Mouse (Mus musculus) midbrain, embryonic 13.5 days (tissue): ENCODE measurements around the gene Efhd1. TPM values are rescaled to one million over a fixed set of nuclear protein-coding genes. Genes with fewer than 3 reads are reported as not detected.

Experiments used
- ATAC-seq: fragments of 200-750 bp; cut with Nextera tagmentation; 2 replicates; pipeline ENCODE4 v1.8.0; 2017; ENCODE audit warnings: mild to moderate bottlenecking, moderate TSS enrichment, moderate library complexity
- H3K27ac ChIP-seq: fragments of 300-500 bp; sonication (generic); 2 replicates; pipeline ENCODE4 v1.5.1; 2015; ENCODE audit warnings: inconsistent platforms, mild to moderate bottlenecking, moderate library complexity
- H3K27me3 ChIP-seq: fragments of 300-500 bp; sonication (generic); 2 replicates; pipeline ENCODE4 v1.6.1; 2015; ENCODE audit warnings: mild to moderate bottlenecking, inconsistent platforms
- H3K36me3 ChIP-seq: fragments of 300-500 bp; sonication (generic); 2 replicates; pipeline ENCODE4 v1.6.1; 2015; ENCODE audit warnings: mild to moderate bottlenecking, inconsistent platforms
- H3K4me1 ChIP-seq: fragments of 300-500 bp; sonication (generic); replicated peaks from 2 replicates; pipeline ENCODE4 v1.6.1; 2015; ENCODE audit warnings: inconsistent platforms
- H3K4me2 ChIP-seq: fragments of 300-500 bp; sonication (generic); replicated peaks from 2 replicates; pipeline ENCODE4 v1.6.1; 2015; ENCODE audit warnings: moderate library complexity, mild to moderate bottlenecking, inconsistent platforms
- H3K4me3 ChIP-seq: fragments of 300-500 bp; sonication (generic); replicated peaks from 2 replicates; pipeline ENCODE4 v1.5.1; 2015; ENCODE audit warnings: mild to moderate bottlenecking, inconsistent platforms
- H3K9ac ChIP-seq: fragments of 300-500 bp; sonication (generic); replicated peaks from 2 replicates; pipeline ENCODE4 v1.6.1; 2015; ENCODE audit warnings: mild to moderate bottlenecking, inconsistent platforms
- H3K9me3 ChIP-seq: fragments of 300-500 bp; sonication (generic); 2 replicates; pipeline ENCODE4 v1.6.1; 2016; ENCODE audit warnings: mild to moderate bottlenecking, inconsistent platforms
- WGBS: fragments of 180-500 bp; shearing (Covaris S2); methylation state at CpG from one replicate; pipeline ENCODE4 v1.1.7; 2015; 5-methylcytosine and 5-hydroxymethylcytosine counted together
- polyA plus RNA-seq: library from polyadenylated mRNA; unstranded; fragments of >200 nt; fragmentation: Nextera tagmentation; extraction: Ambion mirVana; gene quantifications from 2 replicates; pipeline ENCODE4 v1.2.1, GENCODE M21; 2015

Efhd1 gene
- 0.51 and 1.0 TPM in 2 replicates for polyA plus RNA-seq

DNA sequence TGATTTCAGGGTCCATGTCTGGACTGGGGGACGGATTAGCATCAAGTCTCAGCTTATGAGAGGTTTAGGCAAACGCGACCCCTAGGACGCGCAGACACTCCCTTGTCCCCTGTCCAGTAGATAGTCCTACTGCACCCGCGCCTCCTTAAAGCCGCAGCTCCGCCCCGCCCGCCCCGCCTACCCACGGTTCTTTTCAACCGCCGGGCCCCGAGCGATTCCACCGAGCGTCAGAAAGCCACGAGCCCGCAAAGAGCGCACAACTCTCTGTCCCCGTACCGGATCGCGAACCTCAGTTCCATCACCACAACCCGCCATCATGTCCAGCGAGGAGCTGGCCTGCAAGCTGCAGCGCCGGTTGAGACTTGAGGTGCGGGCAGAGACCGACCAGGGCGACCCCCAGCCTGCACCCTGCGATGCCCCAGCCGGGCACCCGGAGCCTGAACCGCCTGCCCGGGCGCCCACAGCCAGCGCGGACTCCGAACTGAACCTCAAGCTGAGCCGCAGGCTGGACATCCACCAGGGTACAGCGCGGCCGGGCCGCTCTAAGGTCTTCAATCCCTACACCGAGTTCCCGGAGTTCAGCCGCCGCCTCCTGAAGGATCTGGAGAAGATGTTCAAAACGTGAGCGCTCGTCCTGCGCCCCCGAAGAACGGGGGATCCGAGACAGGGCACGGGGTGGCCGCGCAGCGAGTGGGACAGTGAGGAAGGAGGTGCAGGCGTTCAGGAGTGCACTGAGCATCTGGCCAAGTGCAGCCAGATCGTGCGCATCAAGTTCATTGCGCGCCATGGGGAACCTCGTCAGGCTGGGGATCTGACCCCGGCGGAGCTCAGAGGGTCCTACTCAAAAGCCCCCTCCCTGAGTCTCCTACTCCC, at the start of gene Efhd1:
Gene Efhd1 (plus strand): TSS at position 230 of the 873 bp plus-strand sequence.
- H3K36me3 ChIP-seq = no peaks in the 10 kb centered on the region
- H3K4me3 ChIP-seq = peak within 1 kb of the TSS; percentile 49
- no peaks in the 10 kb centered on the region for H3K9me3 ChIP-seq
- H3K4me1 ChIP-seq = peaks cover 27% of the 10 kb centered on the region
- H3K27ac ChIP-seq = no peak within 1 kb of the TSS
- H3K9ac ChIP-seq = peak within 1 kb of the TSS; percentile 44
- ATAC-seq = peak; percentile 72
- under 1% methylated on average over 70 of the region's 70 CpGs for WGBS
- H3K27me3 ChIP-seq = peaks cover 83% of the 10 kb centered on the region
- H3K4me2 ChIP-seq = peak within 1 kb of the TSS; percentile 91

DNA sequence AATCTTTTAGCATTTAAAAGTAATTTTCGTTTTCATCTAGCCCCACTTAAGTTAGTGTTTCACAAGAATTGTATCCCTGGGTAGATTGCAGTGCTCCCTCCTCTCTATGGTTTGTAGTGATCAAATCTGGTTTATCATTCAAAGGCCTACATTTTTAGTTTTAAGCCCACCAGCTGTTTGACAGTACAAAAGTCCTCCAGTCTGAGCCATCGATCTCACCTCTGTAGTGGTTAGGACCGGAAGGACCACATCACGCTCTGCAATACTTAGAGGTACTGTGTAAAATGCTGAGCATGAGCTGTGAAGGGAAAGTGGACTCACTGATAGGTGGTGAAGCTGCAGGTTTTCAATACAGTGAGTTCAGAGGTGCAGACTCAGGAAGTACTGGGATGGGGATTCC, 49.4 kb upstream of the Efhd1 start:
- Histone ChIP-seq H3K9me3 (no peaks in the 10 kb centered on the region), H3K4me1 (peaks cover 45% of the 10 kb centered on the region), H3K4me2 (peak overlapping the region; percentile 78), H3K27me3 (no peaks in the 10 kb centered on the region), H3K27ac (peak overlapping the region; percentile 98), H3K9ac (peak overlapping the region; percentile 93), H3K4me3 (peak overlapping the region; percentile 85), H3K36me3 (peaks cover 9% of the 10 kb centered on the region)
- 35% methylated on average over 4 of the region's 4 CpGs for WGBS
- ATAC-seq = no peak

DNA sequence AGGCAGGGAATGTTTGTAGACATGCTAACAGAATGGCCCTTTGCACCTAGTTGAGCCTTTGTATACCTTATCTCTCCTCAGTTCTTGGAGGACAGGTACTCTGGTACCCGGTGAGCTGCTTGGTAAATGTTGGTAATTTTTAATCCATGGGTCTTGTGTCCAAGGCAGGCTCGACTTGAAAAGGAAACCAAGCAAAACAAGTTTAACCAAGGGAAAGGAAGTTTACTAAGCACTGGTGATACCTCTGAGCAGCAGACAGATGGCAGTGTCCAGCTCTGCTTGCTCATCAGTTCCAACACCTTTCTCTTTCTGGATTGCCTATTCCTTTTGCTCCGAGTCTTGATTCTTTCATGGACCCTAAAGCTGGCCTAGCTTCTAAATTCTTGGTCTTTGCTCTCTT, 46.2 kb upstream of the Efhd1 start:
- ATAC-seq = no peak
- Histone ChIP-seq H3K9me3 (no peaks in the 10 kb centered on the region), H3K4me3 (no peak overlapping the region), H3K9ac (no peak overlapping the region), H3K27me3 (no peaks in the 10 kb centered on the region), H3K4me1 (peaks cover 44% of the 10 kb centered on the region), H3K4me2 (no peak overlapping the region), H3K36me3 (peaks cover 40% of the 10 kb centered on the region), H3K27ac (no peak overlapping the region)
- 71% methylated on average over 3 of the region's 3 CpGs for WGBS

DNA sequence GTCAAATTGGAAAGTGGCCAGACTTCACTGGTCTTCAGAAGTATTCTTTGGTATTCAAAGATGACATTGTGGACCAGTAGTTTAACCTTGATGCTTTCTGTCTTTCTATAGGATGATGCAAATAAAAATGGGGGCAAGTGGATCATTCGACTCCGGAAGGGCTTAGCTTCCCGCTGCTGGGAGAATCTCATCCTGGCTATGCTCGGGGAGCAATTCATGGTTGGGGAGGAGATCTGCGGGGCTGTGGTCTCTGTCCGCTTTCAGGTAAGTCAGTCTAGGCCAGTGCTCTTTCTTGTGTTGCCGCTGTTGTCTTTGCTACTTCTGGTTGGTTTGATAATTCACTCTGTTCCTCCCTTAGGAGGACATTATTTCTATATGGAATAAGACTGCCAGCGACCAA, 38.4 kb upstream of the Efhd1 start:
- H3K27me3 ChIP-seq = no peaks in the 10 kb centered on the region
- H3K4me3 ChIP-seq = no peak overlapping the region
- 93% methylated on average over 8 of the region's 8 CpGs for WGBS
- H3K9me3 ChIP-seq = no peaks in the 10 kb centered on the region
- H3K4me1 ChIP-seq = no peaks in the 10 kb centered on the region
- no peak for ATAC-seq
- no peak overlapping the region for H3K9ac ChIP-seq
- H3K27ac ChIP-seq = no peak overlapping the region
- H3K4me2 ChIP-seq = no peak overlapping the region
- peaks cover 98% of the 10 kb centered on the region for H3K36me3 ChIP-seq

DNA sequence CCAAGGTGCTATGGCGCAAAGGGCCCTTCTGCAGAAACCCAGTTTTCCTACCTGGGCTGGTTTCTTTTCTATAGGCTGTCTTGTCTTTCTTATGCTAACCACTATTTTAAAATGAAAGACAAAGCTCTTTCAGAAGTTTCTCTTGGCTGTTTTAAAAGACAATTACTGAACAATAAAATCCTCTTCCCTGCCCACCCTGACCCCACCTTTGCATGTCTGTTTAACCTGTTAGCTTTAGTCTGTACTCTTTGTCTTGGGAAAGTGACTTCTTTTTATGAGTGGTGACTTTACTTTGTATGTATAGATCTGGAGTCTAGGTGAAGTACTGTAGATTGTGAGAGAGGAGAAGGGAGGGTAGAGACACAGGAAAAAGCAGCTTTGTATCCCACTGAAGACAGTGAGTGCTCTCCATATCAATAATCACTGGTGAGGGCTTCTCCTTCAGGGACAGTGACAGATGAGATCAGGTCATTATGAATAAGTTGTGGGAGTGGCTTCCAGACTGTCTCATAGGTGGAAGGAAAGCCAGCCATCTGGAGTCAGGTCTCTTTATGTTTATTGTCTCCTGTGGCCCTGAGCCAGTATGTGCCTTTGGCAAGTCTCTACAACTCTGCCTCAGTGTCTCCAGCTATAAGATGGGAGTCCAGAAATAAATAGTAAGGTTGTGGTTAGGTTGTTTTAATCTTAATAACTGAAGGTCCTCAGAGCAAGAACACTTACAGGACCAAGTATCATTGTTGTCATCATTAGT, 37.6 kb upstream of the Efhd1 start:
- no peak overlapping the region for H3K4me2 ChIP-seq

DNA sequence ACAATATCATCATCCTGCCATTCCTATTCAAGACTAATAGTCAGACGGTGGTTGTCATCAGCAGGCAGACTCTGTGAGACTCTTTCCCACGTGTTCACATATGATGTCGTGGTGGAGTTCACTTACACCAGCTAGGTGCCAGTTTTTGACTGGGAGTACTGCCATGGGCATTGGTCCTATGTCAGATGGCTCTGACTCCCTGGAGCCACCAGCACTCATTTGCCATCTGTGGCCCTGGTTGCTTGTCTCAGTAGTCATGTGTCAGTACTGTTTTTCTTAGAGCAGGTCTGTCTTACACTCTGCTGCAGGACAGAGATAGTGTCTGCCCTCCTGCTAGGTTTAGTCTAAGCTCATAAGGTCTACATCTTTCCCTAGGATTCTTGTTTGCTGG, 37.0 kb upstream of the Efhd1 start:
- 92% methylated on average over 3 of the region's 3 CpGs for WGBS
- no peak for ATAC-seq
- Histone ChIP-seq H3K9me3 (no peaks in the 10 kb centered on the region), H3K27ac (no peak overlapping the region), H3K36me3 (peaks cover 97% of the 10 kb centered on the region), H3K4me1 (no peaks in the 10 kb centered on the region), H3K9ac (no peak overlapping the region), H3K4me3 (no peak overlapping the region), H3K4me2 (no peak overlapping the region), H3K27me3 (no peaks in the 10 kb centered on the region)

More for the DNA sequence above, 37.6 kb upstream of the Efhd1 start:
- 100% methylated on average over 1 of the region's 1 CpGs for WGBS
- Histone ChIP-seq H3K4me1 (no peaks in the 10 kb centered on the region), H3K27ac (no peak overlapping the region), H3K36me3 (peaks cover 97% of the 10 kb centered on the region), H3K27me3 (no peaks in the 10 kb centered on the region), H3K9ac (no peak overlapping the region), H3K9me3 (no peaks in the 10 kb centered on the region), H3K4me3 (no peak overlapping the region)
- no peak for ATAC-seq

DNA sequence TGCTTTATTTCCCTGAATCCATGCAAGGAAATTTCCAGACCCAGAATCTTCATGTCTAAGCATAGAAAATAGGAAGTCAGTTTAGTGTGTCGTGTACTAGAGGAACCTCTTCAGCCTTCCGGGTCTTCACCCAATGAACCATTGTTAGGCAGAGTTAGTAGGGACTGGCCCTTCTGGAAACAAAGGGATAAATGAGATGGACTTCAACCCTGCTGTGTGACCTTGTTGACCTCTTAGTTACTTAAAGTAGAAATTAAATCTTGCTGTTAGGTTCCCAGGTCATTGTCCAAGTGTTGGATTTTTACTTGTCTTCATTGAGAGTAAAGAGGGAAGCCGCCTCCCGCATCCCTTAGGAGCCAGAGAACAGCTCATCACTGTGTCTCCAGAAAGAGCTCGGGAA, 33.6 kb upstream of the Efhd1 start:
- H3K9me3 ChIP-seq = no peaks in the 10 kb centered on the region
- WGBS = 66% methylated on average over 5 of the region's 5 CpGs
- no peak overlapping the region for H3K4me2 ChIP-seq
- H3K27ac ChIP-seq = no peak overlapping the region
- no peak for ATAC-seq
- H3K4me3 ChIP-seq = no peak overlapping the region
- no peaks in the 10 kb centered on the region for H3K4me1 ChIP-seq
- peaks cover 97% of the 10 kb centered on the region for H3K36me3 ChIP-seq
- H3K9ac ChIP-seq = no peak overlapping the region
- no peaks in the 10 kb centered on the region for H3K27me3 ChIP-seq

DNA sequence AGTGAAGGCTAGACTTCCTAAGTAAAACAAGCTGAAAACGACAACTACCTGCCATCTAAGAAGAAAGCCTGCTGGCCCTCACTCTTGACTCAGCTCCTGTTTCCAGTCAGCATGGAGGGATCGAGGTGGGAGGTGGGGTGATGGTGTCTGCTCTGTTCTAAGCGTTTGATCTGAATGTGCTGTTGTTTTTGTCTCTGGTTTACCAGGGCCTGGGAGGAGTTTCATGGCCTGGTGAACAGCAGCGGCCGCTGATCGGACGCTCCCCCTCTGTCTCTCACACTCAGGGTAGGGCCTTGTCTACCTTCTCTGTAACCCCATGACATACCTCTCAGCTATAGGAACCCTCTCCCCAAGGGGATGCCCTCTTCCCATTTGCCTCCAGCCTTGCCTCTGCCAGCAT, 32.0 kb upstream of the Efhd1 start:
- Histone ChIP-seq H3K27ac (no peak overlapping the region), H3K27me3 (no peaks in the 10 kb centered on the region), H3K4me2 (no peak overlapping the region), H3K9ac (no peak overlapping the region), H3K9me3 (no peaks in the 10 kb centered on the region), H3K36me3 (peaks cover 97% of the 10 kb centered on the region), H3K4me3 (no peak overlapping the region), H3K4me1 (no peaks in the 10 kb centered on the region)
- 61% methylated on average over 7 of the region's 7 CpGs for WGBS
- no peak for ATAC-seq

DNA sequence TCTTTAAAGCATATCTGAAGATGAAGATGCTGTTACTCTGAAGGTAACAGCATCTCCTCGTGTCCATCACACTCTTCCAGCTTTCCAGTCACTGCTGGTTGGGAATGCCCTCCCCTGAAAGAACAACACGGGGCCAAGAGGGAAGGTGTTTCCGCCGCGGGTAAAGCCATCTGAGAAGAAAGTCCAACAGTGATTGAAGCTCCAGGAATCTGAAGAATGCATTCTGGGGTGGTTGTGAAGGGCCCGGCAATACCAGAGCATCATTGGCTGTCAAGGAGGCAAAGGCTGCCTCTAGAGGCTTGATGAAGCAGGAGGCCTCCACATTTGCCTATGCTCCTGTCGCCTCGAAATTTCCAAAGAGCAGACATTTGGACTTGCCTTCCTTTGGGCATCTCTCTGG, 25.1 kb upstream of the Efhd1 start:
- H3K9ac ChIP-seq = no peak overlapping the region
- no peaks in the 10 kb centered on the region for H3K9me3 ChIP-seq
- no peak overlapping the region for H3K27ac ChIP-seq
- ATAC-seq = no peak
- WGBS = 85% methylated on average over 8 of the region's 8 CpGs
- H3K4me3 ChIP-seq = no peak overlapping the region
- H3K4me1 ChIP-seq = no peaks in the 10 kb centered on the region
- H3K27me3 ChIP-seq = no peaks in the 10 kb centered on the region
- no peak overlapping the region for H3K4me2 ChIP-seq
- peaks cover 56% of the 10 kb centered on the region for H3K36me3 ChIP-seq

DNA sequence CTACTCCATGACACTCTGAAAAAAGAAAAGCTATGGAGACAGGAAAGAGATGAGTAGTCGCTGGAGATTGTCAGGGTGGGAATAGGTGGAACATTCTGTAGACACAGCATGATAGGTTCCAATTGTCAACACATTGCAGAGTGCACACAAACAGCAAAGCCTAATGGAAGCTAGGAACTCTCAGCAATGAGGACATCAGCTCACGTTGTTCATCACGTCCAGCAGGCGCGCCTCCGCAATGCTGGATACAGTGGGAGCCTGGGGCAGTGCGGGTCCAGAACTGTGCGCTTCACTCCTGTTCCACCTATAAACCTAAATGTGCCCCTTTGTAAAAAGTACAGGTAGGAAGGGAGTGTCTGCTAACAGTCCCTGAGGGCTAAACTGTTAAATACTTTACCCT, 21.1 kb upstream of the Efhd1 start:
- 0 out of 2 replicates have a peak, but pooled peaks cover 6% of the 10 kb centered on the region for H3K4me1 ChIP-seq
- no peaks in the 10 kb centered on the region for H3K9me3 ChIP-seq
- H3K4me2 ChIP-seq = no peak overlapping the region
- 93% methylated on average over 8 of the region's 8 CpGs for WGBS
- H3K9ac ChIP-seq = no peak overlapping the region
- ATAC-seq = no peak
- peaks cover 18% of the 10 kb centered on the region for H3K36me3 ChIP-seq
- no peak overlapping the region for H3K4me3 ChIP-seq
- H3K27me3 ChIP-seq = no peaks in the 10 kb centered on the region
- H3K27ac ChIP-seq = no peak overlapping the region

DNA sequence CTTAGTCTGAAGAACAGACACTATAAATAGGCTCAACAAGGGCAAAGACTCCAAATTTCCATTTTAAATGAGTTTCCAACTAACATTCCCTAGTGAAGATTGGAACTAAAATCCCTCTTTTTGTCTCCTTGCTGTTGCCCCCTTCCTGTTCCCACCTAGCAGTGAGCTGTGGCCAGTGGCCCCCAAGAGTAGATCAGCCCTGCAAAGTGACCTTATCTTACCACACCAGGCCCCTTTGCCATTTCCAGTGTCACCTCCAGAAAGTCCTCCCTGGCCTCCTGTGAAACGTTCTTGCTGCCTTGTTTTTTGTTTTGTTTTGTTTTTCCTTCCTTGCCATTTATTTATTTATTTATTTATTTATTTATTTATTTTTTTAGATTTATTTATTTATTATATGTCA, 18.7 kb upstream of the Efhd1 start:
- 48% methylated on average over 1 of the region's 1 CpGs for WGBS
- 0 out of 2 replicates have a peak, but pooled peaks cover under 1% of the 10 kb centered on the region for H3K36me3 ChIP-seq
- ATAC-seq = no peak

More for the DNA sequence above, 18.7 kb upstream of the Efhd1 start:
- 0 out of 2 replicates have a peak, but pooled peaks cover 6% of the 10 kb centered on the region for H3K4me1 ChIP-seq
- no peak overlapping the region for H3K9ac ChIP-seq
- H3K4me2 ChIP-seq = no peak overlapping the region
- H3K27me3 ChIP-seq = no peaks in the 10 kb centered on the region
- H3K9me3 ChIP-seq = no peaks in the 10 kb centered on the region
- H3K4me3 ChIP-seq = no peak overlapping the region
- no peak overlapping the region for H3K27ac ChIP-seq
